Mouse (Mus musculus) kidney, postnatal 14 days (tissue): Measurements from ENCODE around the gene Slc34a2.

ENCODE experiments used
- DNase-seq: peaks from one replicate; pipeline ENCODE4 v3.0.0; 2022; ENCODE audit warnings: mixed read lengths

The Slc34a2 gene

DNA sequence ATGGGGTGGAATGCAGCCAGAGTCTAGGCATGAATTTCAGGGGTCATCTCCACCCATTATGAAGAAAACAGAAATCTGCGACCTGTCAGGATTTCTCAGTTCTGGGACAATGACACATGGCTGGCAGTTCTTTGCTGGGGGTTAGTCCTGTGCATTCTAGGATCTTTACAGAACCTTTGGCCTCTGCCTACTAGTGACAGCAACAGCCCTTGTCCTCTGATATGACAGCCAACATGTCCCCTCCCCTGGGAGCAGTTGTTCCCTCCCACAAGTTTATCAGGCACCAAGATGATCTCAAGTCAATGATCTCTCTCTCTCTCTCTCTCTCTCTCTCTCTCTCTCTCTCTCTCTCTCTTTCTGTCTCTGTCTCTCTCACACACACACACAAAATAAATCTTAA, 6.5 kb upstream of the Slc34a2 start:
- DNase-seq, result no peak

GRCm38 (mm10) chr5:53042034-53042748, 4.3 kb downstream of the Slc34a2 start:
- DNase-seq, result peak; percentile 31

DNA sequence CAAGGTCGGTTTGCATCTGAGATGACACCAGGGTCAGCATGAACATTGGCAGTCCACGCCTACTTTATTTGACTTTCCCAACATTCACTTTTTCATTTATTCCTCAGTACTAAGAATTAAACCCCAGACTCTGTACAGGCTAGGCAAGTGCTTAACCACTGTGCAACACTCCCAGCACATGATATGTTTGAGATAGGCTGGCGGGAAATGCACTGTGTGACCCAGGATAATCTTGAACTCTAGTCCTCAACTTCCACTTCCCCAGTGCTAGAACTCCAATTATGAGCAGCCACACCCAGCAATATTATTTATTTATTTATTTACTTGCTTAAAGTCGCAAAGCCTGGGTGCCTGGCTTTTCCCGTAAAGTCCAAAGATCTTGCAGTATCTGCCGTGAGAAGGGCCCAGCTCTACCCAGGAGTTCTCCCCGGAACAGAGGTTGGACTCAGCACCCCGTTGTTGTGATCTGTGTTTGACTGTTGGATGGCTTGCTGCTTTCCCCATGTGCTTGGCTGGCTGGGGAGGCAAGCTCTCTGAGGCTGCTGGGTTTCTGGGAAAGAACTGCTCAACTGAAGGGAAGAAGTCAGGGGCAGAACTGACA, 5.0 kb downstream of the Slc34a2 start:
- no peak for DNase-seq

DNA sequence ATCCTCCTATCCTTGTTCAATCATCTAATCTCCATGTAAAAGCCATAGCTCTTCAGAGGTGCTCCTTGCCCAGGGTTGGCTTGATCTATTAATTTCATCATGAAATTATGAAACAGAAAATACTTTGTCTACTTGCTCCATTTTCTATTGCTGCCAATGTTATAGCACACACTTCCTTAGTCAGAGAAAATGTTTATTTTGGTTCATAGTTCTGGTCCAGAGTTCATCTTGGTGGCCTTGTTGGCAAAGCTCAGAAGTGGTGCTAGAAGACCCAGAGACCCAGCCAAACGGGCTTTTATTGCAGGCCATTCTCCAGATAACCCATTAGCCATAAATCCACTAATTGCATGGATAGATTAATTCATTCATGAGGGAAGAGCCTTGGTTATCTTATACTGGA, 5.8 kb downstream of the Slc34a2 start:
- DNase-seq, result peak; percentile 44

GRCm38 (mm10) chr5:53047951-53048350, 10.1 kb downstream of the Slc34a2 start:
- peak; percentile 29 for DNase-seq

GRCm38 (mm10) chr5:53048599-53048998, 10.7 kb downstream of the Slc34a2 start:
- DNase-seq, result no peak

DNA sequence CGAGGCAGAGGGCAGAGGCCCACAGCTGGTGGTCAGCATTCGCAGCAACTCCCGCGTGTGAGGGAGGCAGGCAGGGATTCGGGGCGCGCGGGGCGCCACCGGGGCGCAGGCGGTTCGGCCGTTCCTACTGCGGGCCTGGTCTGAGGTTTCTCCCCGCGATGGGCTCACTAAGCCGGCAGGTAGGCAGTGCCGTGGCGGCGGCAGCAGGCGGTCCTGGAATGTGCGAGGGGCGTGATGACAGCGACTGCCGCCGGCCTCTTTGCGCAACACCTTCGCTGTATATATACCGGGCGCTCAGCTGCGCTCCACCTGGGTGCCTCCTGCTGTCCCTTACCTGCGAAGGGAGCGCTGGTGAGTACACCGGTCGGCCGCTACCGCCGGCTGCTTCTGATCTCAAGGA, 11.2 kb downstream of the Slc34a2 start:
- peak; percentile 62 for DNase-seq

DNA sequence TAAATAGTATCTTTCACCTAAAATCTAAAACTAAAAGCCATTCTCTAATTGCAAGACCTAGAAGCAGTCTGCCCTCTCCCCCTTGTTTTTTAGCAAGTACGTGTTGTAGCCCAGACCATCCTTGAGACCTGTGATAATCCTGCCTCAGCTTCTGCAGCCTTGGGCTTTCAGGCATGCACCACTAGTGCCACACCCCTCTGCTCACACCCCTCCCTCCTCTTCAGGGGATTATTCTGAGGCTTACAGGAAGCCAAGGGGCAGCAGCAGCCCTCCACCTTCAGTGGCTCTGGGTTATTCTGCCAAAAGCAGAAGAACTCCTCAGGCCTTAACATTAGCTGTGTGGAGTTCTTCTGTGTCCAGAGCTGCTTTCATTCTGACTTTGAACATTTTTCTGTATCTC, 13.1 kb downstream of the Slc34a2 start:
- no peak for DNase-seq

DNA sequence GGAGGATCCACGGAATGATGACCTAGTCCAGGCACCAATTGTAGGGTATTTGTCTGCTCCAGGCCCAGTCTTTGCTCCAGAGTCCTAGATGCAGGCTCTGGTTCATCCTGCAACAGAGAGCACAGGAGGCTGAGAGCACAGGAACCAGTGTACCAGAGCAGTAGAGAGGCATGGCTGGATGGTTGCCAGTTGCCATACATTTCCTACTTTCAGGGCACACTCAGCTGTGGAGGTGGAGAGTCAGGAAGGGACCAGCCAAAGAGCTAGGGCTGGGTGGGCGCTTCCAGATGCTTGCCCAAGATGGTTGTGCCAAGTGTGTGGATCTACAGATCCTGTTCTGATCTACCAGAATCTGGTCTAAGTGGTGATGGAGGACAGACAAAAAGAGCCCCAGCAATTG, 15.4 kb downstream of the Slc34a2 start:
- no peak for DNase-seq

GRCm38 (mm10) chr5:53061532-53062130, 23.8 kb downstream of the Slc34a2 start:
- no peak for DNase-seq

DNA sequence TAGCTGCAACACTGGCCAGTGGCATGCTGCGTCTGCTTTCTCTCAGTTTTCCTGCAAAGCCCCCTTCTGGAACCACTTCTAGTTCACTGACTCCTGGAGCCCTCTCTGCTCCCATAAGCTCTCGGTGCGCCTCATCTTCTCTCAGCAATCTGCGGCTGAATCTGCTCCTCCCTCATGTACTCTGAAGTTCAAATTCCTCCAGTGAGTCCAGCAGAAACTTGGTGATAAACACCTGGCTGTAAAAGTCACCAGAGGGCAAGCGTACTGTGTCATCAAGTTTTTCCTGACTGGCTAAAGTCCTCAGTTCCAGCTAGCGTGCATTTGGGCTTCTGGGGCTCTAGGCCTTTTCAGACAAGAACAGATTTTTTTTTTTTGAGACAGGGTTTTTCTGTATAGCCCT, 36.7 kb downstream of the Slc34a2 start:
- peak; percentile 61 for DNase-seq

GRCm38 (mm10) chr5:53078453-53078852, 40.6 kb downstream of the Slc34a2 start:
- DNase-seq, result peak; percentile 65

- DNase-seq, result no peak
Measured at GRCm38 (mm10) chr5:53087452-53087851, 49.6 kb downstream of the Slc34a2 start.

DNA sequence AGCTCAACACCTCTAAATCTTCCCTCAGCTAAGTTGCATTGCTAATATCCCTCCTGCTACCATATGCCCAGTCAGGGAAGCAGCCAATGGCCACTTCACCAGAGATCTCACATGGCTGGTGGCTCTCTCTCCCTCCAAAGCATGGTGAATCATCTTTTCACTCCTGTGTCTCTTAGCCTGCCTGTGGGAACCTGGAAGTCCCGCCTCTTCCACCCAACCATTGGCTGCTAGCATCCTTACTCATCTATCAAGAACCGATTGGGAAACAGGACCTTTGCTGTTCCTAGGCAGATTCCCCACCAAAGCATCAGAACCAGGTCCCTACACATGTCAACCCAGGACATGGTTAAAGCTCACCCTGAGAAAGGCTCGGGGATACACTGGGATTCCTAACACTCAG, 53.5 kb downstream of the Slc34a2 start:
- DNase-seq, result no peak

DNA sequence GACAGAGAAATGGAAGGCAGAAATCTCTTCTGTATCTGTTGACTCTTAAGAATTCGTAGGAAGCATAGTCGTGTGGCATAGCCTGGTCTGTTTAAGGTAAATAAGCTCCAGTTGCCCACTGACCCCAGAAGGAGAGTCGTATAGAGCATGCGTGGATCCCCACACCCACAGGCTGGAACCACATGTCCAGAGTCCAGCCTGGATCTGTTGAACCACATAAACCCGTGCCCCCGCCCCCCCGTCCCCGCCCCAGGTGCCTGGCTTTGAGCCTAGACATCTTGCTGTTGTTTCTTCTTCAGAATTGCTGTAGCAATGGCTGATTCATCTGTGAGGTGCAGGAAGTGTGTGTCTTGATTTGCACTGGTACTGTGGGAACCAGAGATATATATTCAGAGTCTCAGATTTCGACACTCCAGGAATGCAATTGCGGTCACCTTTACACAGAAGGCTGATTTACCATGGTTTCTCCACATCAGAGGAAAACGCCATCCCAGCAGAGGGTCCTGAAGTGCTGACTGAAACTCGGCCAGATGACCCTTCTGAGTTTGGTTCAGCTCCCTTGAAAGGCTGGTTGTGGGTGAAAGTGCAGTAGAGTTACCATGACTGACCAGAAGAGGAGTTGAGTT, 64.1 kb downstream of the Slc34a2 start:
- DNase-seq, result peak; percentile 80

- DNase-seq, result peak; percentile 67
Measured at GRCm38 (mm10) chr5:53104177-53104855, 66.4 kb downstream of the Slc34a2 start.

GRCm38 (mm10) chr5:53105716-53106115, 67.8 kb downstream of the Slc34a2 start:
- DNase-seq, result peak; percentile 65

GRCm38 (mm10) chr5:53106125-53106524, 68.2 kb downstream of the Slc34a2 start:
- no peak for DNase-seq

DNA sequence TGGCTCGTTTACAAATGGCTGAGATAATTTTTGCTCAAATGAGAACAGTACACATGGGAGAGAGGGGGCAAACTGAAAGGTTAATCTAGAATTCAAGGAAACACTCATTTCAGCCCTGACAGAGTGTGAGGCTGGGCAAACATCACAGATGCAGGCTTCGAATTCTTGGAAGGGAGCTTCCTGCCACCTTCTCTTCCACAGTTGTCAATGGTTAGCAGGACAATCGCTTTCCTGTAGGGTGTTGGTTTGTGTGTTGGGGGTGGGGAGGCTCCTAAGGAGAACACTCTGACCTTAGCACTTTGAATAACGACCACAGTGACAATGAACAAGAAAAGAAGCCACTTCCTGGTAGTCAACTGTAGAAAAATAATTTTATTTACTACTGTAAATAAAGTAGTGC, 68.8 kb downstream of the Slc34a2 start:
- DNase-seq, result no peak

- peak; percentile 68 for DNase-seq
Measured at GRCm38 (mm10) chr5:53108026-53108425, 70.1 kb downstream of the Slc34a2 start.

GRCm38 (mm10) chr5:53108668-53109067, 70.8 kb downstream of the Slc34a2 start:
- DNase-seq, result peak; percentile 36

- peak; percentile 55 for DNase-seq
Measured at GRCm38 (mm10) chr5:53110225-53110624, 72.3 kb downstream of the Slc34a2 start.

- DNase-seq, result peak; percentile 63
Measured at GRCm38 (mm10) chr5:53111036-53111435, 73.2 kb downstream of the Slc34a2 start.
